Mouse (Mus musculus): ENCODE data around the gene Parn. TPM values are rescaled to one million over a fixed set of nuclear protein-coding genes. Genes with fewer than 3 reads are reported as not detected.

Gene Parn
- total RNA-seq (2014; rRNA removed) (17.2 and 20.9 TPM in 2 replicates), polyA plus RNA-seq (2015; fragmentation: Nextera tagmentation; extraction: Ambion mirVana) (34.9 and 38.1 TPM in 2 replicates)

DNA sequence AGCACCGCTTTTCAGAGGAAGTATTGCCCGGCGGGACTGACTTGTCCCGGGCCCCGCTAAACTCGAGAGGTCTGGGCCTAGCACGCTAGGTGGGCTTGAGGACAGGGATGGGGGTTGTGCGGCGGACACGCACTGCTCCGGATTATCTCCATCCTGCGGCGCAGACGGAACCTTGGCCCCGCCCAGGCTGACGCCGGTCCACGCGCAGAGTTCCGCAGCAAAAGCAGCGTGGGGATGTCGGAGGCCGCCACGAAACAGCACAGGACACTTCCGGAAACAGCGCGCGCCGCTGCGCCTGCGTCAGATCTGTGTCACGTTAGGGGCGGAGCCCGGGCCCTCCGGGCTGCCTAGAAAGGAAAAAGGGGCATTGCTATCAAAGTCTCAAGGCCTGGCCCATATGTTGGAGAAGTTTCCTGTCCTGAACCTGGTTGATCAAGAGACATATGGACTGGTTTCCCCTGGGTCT is at the start of gene Parn:
Parn (minus strand) TSS at position 293 of the 466 bp plus-strand sequence.
- peak; percentile 91 for ATAC-seq
- peak; percentile 94 for DNase-seq
- under 1% methylated on average over 35 of the region's 35 CpGs for WGBS
- Histone ChIP-seq H3K4me3 (ENCODE audit: low read depth, low read length) (peak within 1 kb of the TSS; percentile 66), H3K9ac (peak within 1 kb of the TSS; percentile 77), H3K4me1 (ENCODE audit: insufficient read depth) (0 out of 2 replicates have a peak, but pooled peaks cover 6% of the 10 kb centered on the region), H3K36me3 (ENCODE audit: insufficient read depth) (peaks cover 13% of the 10 kb centered on the region; the same call in 1 of the 2 replicates), H3K27me3 (ENCODE audit: insufficient read depth, low read length) (no peaks in the 10 kb centered on the region), H3K4me2 (ENCODE audit: low read depth) (peak within 1 kb of the TSS; percentile 88), H3K9me3 (ENCODE audit: low read length) (no peaks in the 10 kb centered on the region), H3K27ac (ENCODE audit: low read depth, low read length) (peak within 1 kb of the TSS; percentile 60)
- no peak for TF ChIP-seq CTCF (IDR thresholded peaks at IDR 0.05; ENCODE audit: low read depth)

DNA sequence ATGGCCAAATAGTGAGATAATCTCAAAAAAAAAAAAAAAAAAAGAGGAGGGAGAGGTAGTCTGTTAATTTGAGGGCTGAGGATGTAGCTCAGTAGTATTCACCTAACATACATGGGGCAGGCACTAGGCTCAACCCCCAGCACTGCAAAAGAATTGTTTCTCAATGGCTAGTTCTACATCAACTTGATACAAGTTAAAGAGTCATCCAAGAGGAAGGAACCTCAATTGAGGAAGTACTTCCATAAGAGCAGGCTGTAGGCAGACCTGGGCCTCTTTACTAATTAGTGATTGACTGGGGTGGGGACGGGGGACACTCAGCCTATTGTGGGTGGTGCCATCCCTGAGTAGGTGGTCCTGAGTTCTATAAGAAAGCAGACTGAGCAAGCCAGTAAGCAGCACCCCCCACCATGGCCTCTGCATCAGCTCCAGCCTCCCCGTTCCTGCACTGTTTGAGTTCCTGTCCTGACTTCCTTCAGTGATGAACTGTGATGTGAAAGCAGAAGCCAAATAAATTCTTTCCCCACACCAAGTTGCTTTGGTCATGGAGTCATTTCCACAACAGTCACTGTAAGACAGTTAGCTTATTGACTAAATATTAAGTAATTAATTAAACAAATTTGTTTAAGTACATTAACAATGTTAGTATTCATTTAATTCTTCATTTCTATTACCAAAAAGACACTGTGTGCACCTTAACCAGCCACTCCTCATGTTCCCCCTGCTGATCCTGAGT is 49.0 kb upstream of the Parn start:
- ATAC-seq (no peak), DNase-seq (no peak)
- Histone ChIP-seq H3K4me2 (ENCODE audit: low read depth) (no peak overlapping the region), H3K4me3 (ENCODE audit: low read depth, low read length) (no peak overlapping the region), H3K4me1 (ENCODE audit: insufficient read depth) (no peaks in the 10 kb centered on the region), H3K36me3 (ENCODE audit: insufficient read depth) (no peaks in the 10 kb centered on the region), H3K9ac (no peak overlapping the region), H3K27me3 (ENCODE audit: insufficient read depth, low read length) (no peaks in the 10 kb centered on the region), H3K27ac (ENCODE audit: low read depth, low read length) (no peak overlapping the region), H3K9me3 (ENCODE audit: low read length) (no peaks in the 10 kb centered on the region)
- TF ChIP-seq CTCF (IDR thresholded peaks at IDR 0.05; ENCODE audit: low read depth) = no peak
- WGBS = 82% methylated on average over 2 of the region's 2 CpGs

DNA sequence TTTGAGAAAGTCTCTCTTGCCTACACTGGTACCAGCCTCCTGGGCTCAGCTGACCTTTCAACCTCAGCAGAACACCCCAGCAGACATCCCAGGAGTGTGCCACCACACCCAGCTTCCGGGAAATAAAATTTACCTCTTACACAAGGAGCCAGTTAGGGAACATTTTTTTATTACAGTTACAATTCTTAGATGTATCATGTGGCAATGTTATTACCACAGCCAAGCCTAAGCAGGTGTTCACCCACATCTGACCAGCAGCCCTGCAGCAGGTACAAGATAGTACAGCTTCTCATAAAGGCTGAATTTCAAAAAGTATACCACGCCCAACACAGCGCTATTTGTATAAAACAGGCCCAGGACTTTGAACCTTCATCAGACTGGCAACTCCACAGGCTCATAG is 46.9 kb upstream of the Parn start:
- no peak for ATAC-seq
- Histone ChIP-seq H3K27me3 (ENCODE audit: insufficient read depth, low read length) (no peaks in the 10 kb centered on the region), H3K4me3 (ENCODE audit: low read depth, low read length) (no peak overlapping the region), H3K9me3 (ENCODE audit: low read length) (no peaks in the 10 kb centered on the region), H3K4me2 (ENCODE audit: low read depth) (no peak overlapping the region), H3K27ac (ENCODE audit: low read depth, low read length) (no peak overlapping the region), H3K9ac (no peak overlapping the region), H3K4me1 (ENCODE audit: insufficient read depth) (no peaks in the 10 kb centered on the region), H3K36me3 (ENCODE audit: insufficient read depth) (no peaks in the 10 kb centered on the region)
- 91% methylated on average over 3 of the region's 3 CpGs for WGBS
- DNase-seq = no peak
- TF ChIP-seq CTCF (IDR thresholded peaks at IDR 0.05; ENCODE audit: low read depth) = no peak

DNA sequence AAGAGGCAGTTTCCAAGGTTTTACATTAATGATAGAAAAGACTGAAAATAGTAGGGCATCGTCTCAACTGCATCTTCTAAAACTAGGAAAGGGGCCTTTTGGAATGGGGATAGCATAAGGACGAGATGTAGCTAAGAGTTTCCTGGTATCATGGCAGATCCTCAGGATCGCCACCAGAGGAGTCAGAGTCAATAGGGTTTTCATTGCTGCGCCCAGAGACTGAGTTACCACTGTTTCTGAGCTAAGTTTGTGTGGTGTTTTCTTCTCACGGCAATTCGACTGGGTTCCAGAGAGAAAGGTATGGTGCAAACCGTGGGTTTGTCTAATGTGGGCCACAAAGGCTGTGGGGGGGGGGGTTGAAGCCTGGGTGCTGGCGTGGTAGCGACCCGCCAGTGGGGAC is 36.7 kb upstream of the Parn start:
- Histone ChIP-seq H3K36me3 (ENCODE audit: insufficient read depth) (peaks cover 32% of the 10 kb centered on the region), H3K9ac (no peak overlapping the region), H3K9me3 (ENCODE audit: low read length) (no peaks in the 10 kb centered on the region), H3K4me2 (ENCODE audit: low read depth) (no peak overlapping the region), H3K4me1 (ENCODE audit: insufficient read depth) (no peaks in the 10 kb centered on the region), H3K27me3 (ENCODE audit: insufficient read depth, low read length) (no peaks in the 10 kb centered on the region), H3K4me3 (ENCODE audit: low read depth, low read length) (no peak overlapping the region), H3K27ac (ENCODE audit: low read depth, low read length) (no peak overlapping the region)
- no peak for DNase-seq
- WGBS = 93% methylated on average over 10 of the region's 10 CpGs
- no peak for ATAC-seq
- TF ChIP-seq CTCF (IDR thresholded peaks at IDR 0.05; ENCODE audit: low read depth) = no peak

DNA sequence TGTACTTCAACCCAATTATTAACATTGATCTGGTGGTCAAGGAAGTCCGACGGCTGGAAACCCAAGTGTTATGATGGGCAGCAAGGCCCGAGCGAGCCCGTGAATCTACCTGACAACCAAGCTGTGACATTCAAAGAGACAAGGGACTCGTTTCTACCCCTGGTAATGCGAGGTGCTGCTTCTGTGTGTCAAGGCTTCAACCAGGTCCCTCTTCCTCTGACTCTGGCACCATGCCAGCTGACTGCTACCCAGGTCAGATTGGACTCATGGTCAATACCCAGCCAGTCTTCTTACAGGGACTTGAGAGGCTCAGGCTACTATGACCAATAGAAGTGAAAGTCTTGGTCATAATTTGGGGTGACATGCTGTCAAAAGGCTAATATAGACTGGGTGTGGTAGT is 34.2 kb upstream of the Parn start:
- 97% methylated on average over 7 of the region's 7 CpGs for WGBS
- H3K4me2 ChIP-seq (ENCODE audit: low read depth) = no peak overlapping the region
- no peak overlapping the region for H3K9ac ChIP-seq
- no peak overlapping the region for H3K4me3 ChIP-seq (ENCODE audit: low read depth, low read length)
- H3K36me3 ChIP-seq (ENCODE audit: insufficient read depth) = peaks cover 51% of the 10 kb centered on the region
- no peaks in the 10 kb centered on the region for H3K9me3 ChIP-seq (ENCODE audit: low read length)
- H3K4me1 ChIP-seq (ENCODE audit: insufficient read depth) = no peaks in the 10 kb centered on the region
- TF ChIP-seq CTCF (IDR thresholded peaks at IDR 0.05; ENCODE audit: low read depth) = no peak
- no peak overlapping the region for H3K27ac ChIP-seq (ENCODE audit: low read depth, low read length)
- H3K27me3 ChIP-seq (ENCODE audit: insufficient read depth, low read length) = no peaks in the 10 kb centered on the region
- no peak for ATAC-seq
- DNase-seq = no peak

DNA sequence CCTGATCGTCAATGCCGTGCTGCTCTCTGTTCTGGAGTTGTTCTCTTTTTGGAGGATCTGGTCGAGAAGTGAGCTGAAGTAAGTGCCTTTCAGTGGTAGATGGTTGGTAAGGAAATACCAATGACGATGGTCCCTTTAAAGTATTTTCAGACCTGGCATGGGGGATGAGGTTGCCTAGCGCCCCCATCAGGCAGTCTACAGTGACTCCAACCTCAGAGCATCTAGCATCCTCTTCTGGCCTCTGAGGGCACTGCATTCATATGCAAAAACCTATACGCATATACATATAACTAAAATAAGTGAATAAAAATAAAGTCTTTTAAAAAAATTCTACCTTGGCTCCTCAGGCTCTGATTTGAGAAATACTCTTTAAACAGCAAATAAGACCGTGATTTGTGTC is 31.0 kb upstream of the Parn start:
- no peak overlapping the region for H3K4me3 ChIP-seq (ENCODE audit: low read depth, low read length)
- DNase-seq (no peak), ATAC-seq (no peak)
- 88% methylated on average over 7 of the region's 7 CpGs for WGBS
- no peaks in the 10 kb centered on the region for H3K27me3 ChIP-seq (ENCODE audit: insufficient read depth, low read length)
- H3K27ac ChIP-seq (ENCODE audit: low read depth, low read length) = no peak overlapping the region
- no peak overlapping the region for H3K9ac ChIP-seq
- TF ChIP-seq CTCF (IDR thresholded peaks at IDR 0.05; ENCODE audit: low read depth) = peak; percentile 36
- no peak overlapping the region for H3K4me2 ChIP-seq (ENCODE audit: low read depth)
- H3K4me1 ChIP-seq (ENCODE audit: insufficient read depth) = no peaks in the 10 kb centered on the region
- H3K9me3 ChIP-seq (ENCODE audit: low read length) = no peaks in the 10 kb centered on the region
- H3K36me3 ChIP-seq (ENCODE audit: insufficient read depth) = peaks cover 63% of the 10 kb centered on the region

DNA sequence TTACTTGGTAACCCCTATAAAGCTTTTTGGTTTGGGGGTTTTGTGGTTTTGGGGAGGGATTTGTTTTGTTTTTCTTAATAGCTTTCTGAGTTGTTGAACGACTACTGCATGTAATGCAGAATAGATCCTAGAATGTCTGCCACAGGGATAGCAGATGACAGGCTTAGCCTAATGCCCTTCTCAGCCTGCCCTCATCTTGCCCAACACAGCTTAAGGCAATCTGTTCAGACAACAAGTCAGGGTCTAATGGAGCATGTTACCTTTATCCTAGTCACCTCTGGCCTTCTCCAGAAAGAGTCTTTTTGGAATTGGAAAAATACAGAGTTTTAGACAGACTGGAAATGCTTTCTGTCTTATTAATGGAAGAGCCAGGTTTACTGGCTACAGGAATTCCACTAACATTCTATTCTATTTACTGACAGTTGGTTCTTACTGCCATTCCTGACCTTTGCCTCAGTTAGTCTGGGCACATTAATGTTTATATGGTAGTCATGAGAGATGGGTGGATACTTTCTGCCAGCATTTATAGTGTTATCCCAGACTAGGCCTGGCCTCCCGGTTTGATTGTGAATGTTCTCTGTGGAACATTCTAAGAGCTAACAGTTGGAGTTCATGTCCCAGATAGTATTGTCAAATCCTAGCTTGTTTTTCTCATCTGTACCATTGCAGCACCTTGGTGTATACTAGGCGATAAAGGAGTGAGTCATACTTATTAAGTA is 10.8 kb upstream of the Parn start:
- Histone ChIP-seq H3K27ac (ENCODE audit: low read depth, low read length) (no peak overlapping the region), H3K36me3 (ENCODE audit: insufficient read depth) (peaks cover 22% of the 10 kb centered on the region; the same call in 1 of the 2 replicates), H3K27me3 (ENCODE audit: insufficient read depth, low read length) (no peaks in the 10 kb centered on the region), H3K9me3 (ENCODE audit: low read length) (no peaks in the 10 kb centered on the region), H3K4me1 (ENCODE audit: insufficient read depth) (no peaks in the 10 kb centered on the region), H3K4me3 (ENCODE audit: low read depth, low read length) (no peak overlapping the region), H3K9ac (no peak overlapping the region), H3K4me2 (ENCODE audit: low read depth) (no peak overlapping the region)
- DNase-seq (no peak), ATAC-seq (no peak)
- TF ChIP-seq CTCF (IDR thresholded peaks at IDR 0.05; ENCODE audit: low read depth) = no peak
- 86% methylated on average over 3 of the region's 3 CpGs for WGBS
